Mouse (Mus musculus) E14TG2a.4 (cell line): ENCODE measurements around the gene Pcnx3.

Experiments used
- CTCF ChIP-seq: conservative IDR thresholded peaks from 2 replicates; pipeline ENCODE4 v1.5.1; 2014; ENCODE audit warnings: low read length
- POU5F1 ChIP-seq: IDR thresholded peaks from 2 replicates; pipeline ENCODE4 v1.6.1; 2014; ENCODE audit warnings: low read length, borderline replicate concordance

DNA sequence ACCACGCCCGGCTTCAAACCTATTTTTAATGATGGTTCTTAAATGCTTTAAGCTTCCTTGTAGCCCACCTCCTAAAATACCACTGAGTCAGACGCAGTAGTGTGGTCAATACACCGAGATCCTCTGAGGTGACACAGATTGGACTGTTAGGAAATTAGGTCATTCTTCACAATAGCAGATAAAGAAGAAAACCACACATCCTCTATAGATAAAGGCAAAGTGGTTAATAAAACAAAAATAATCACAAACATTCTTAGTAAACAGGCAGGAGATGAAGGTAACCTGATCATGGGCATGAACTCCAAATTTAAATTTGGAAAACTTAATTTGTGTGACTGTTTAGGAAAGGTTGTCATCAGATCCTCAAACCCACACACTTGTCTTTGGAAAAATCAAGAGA, 68.7 kb downstream of the Pcnx3 start:
- TF ChIP-seq CTCF (no peak), POU5F1 (no peak)
